Mouse (Mus musculus): Measurements from ENCODE around the gene Glis3. TPM values are rescaled to one million over a fixed set of nuclear protein-coding genes. Genes with fewer than 3 reads are reported as not detected.

Gene Glis3
- polyA plus RNA-seq, 2 experiments, result 2.9 to 3.1 TPM

DNA sequence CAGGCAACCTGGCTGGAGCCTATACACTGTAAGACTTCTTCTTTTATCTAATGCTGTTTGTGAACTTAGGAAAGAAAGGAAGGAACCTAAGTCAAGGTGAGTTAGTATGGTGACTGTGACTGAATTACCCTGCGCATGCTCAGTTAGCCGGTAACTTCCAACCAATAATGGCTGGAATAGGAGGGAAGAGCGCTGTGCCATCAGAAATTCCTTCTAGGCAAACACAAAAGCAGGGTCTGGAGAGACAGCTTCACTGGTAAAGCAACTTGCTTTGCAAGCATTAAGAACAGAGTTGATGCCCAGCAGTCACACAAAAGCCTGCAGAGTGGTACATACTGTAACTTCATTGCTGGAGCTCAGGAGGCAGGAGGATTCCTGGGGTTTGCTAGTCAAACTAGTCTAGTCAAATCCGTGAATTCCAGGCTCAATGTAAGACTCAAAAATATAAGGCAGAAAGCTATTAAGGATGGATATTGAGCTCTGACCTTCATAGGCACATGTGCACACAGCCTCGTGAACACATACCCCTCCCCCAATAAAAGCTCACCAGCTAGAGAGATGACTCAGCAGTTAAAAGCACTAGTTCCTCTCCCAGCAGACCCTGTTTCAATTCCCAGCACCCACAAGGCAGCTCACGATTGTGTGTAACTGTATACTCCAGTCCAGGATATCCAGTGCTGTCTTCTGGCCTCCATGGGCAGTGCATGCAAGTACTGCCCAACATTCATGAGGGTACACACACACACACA is 124.5 kb downstream of the Glis3 start:
- H3K36me3 ChIP-seq (ENCODE audit: control insufficient read depth, insufficient read depth, low read length), result no peaks in the 10 kb centered on the region
- ATAC-seq (ENCODE audit: low FRiP score, low read depth) (no peak), DNase-seq (ENCODE audit: low spot score) (no peak)
- no peaks in the 10 kb centered on the region for H3K27me3 ChIP-seq (ENCODE audit: control insufficient read depth, insufficient read depth, low read length)
- H3K4me3 ChIP-seq (replicated peaks; ENCODE audit: low read length), result no peak overlapping the region
- H3K9me3 ChIP-seq (ENCODE audit: control insufficient read depth, low read length), result 0 out of 2 replicates have a peak, but pooled peaks cover 5% of the 10 kb centered on the region
- WGBS, result 80% methylated on average over 6 of the region's 6 CpGs
- H3K4me2 ChIP-seq (replicated peaks; ENCODE audit: low read depth, low read length, severe bottlenecking), result no peak overlapping the region
- no peak overlapping the region for H3K9ac ChIP-seq (ENCODE audit: low read depth, low read length, severe bottlenecking)
- no peak overlapping the region for H3K27ac ChIP-seq (replicated peaks; ENCODE audit: low read depth, low read length)
- TF ChIP-seq POLR2A (IDR thresholded peaks at IDR 0.05; ENCODE audit: borderline replicate concordance, extremely low read depth, insufficient read depth, insufficient read length), result no peak
- H3K4me1 ChIP-seq (ENCODE audit: control insufficient read depth, insufficient read depth, low read length), result peaks cover 13% of the 10 kb centered on the region

DNA sequence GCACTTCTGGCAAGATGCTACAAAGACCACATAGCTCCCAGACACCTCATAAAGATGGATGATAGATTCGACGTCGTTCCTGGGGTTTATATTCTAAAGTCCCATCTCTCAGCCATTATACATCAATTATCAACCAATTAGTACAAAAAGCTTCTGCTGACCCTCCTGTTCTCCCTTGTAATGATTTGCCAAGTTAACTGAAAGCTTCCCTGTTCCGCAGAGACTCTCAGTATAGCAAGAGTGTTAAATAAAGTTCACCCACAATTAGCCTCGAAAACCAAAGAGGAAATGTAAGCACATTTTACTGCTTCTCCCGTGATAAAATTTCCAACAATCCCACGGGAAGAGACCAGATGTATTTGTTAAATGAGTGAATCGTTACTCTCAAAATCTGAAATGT is 129.3 kb downstream of the Glis3 start:
- Histone ChIP-seq H3K27me3 (ENCODE audit: control insufficient read depth, insufficient read depth, low read length) (no peaks in the 10 kb centered on the region), H3K4me1 (ENCODE audit: control insufficient read depth, insufficient read depth, low read length) (peaks cover 3% of the 10 kb centered on the region; the same call in 1 of the 2 replicates), H3K36me3 (ENCODE audit: control insufficient read depth, insufficient read depth, low read length) (no peaks in the 10 kb centered on the region), H3K4me2 (replicated peaks; ENCODE audit: low read depth, low read length, severe bottlenecking) (no peak overlapping the region), H3K9ac (ENCODE audit: low read depth, low read length, severe bottlenecking) (no peak overlapping the region), H3K9me3 (ENCODE audit: control insufficient read depth, low read length) (0 out of 2 replicates have a peak, but pooled peaks cover 5% of the 10 kb centered on the region), H3K4me3 (replicated peaks; ENCODE audit: low read length) (no peak overlapping the region), H3K27ac (replicated peaks; ENCODE audit: low read depth, low read length) (no peak overlapping the region)
- no peak for DNase-seq (ENCODE audit: low spot score)
- WGBS, result 21% methylated on average over 8 of the region's 8 CpGs
- no peak for ATAC-seq (ENCODE audit: low FRiP score, low read depth)
- TF ChIP-seq POLR2A (IDR thresholded peaks at IDR 0.05; ENCODE audit: borderline replicate concordance, extremely low read depth, insufficient read depth, insufficient read length), result no peak

DNA sequence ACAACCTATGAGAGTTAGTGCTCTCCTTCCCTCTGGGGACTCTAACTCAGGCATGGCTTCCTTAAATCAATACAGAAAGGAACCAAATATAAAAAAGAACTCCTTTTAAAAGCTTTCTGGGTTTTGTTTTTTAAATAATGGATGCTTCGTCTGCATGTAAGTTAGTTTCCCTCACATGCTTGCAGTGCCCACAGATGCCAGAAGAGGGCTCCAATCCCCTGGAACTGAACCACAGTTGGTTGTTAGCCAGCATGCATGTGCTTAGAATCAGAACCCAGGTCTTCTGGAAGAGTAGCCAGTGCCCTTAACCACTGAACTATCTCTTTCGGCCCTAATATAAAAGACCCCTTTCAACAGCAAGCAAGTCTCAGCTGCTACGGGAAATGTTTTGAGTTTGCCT is 132.9 kb downstream of the Glis3 start:
- Histone ChIP-seq H3K4me3 (replicated peaks; ENCODE audit: low read length) (no peak overlapping the region), H3K9me3 (ENCODE audit: control insufficient read depth, low read length) (no peaks in the 10 kb centered on the region), H3K27ac (replicated peaks; ENCODE audit: low read depth, low read length) (no peak overlapping the region), H3K27me3 (ENCODE audit: control insufficient read depth, insufficient read depth, low read length) (no peaks in the 10 kb centered on the region), H3K9ac (ENCODE audit: low read depth, low read length, severe bottlenecking) (no peak overlapping the region), H3K4me2 (replicated peaks; ENCODE audit: low read depth, low read length, severe bottlenecking) (no peak overlapping the region), H3K4me1 (ENCODE audit: control insufficient read depth, insufficient read depth, low read length) (peaks cover 3% of the 10 kb centered on the region; the same call in 1 of the 2 replicates), H3K36me3 (ENCODE audit: control insufficient read depth, insufficient read depth, low read length) (no peaks in the 10 kb centered on the region)
- no peak for DNase-seq (ENCODE audit: low spot score)
- no peak for ATAC-seq (ENCODE audit: low FRiP score, low read depth)
- WGBS, result 85% methylated on average over 3 of the region's 3 CpGs
- TF ChIP-seq POLR2A (IDR thresholded peaks at IDR 0.05; ENCODE audit: borderline replicate concordance, extremely low read depth, insufficient read depth, insufficient read length), result no peak

DNA sequence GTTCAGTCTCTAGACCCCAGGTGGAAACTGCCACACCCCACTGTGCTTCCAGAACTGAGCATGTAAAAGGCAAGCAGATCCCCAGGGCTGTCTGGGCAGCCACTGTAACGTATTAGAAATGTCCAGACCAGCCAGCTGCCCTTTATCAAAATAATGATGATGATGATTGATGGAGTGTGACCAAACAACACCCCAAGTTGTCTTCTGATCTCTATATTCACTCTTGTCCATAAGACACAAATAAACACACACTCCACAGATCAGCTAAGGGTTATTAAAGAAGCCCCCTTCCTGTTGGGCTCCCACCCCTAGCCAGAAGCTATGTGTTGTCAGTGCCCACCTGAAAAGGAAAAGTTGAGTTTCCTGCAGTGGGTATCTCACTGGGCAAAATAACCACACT is 134.4 kb downstream of the Glis3 start:
- Histone ChIP-seq H3K4me3 (replicated peaks; ENCODE audit: low read length) (no peak overlapping the region), H3K4me2 (replicated peaks; ENCODE audit: low read depth, low read length, severe bottlenecking) (no peak overlapping the region), H3K4me1 (ENCODE audit: control insufficient read depth, insufficient read depth, low read length) (no peaks in the 10 kb centered on the region), H3K9ac (ENCODE audit: low read depth, low read length, severe bottlenecking) (no peak overlapping the region), H3K27ac (replicated peaks; ENCODE audit: low read depth, low read length) (no peak overlapping the region), H3K27me3 (ENCODE audit: control insufficient read depth, insufficient read depth, low read length) (no peaks in the 10 kb centered on the region), H3K36me3 (ENCODE audit: control insufficient read depth, insufficient read depth, low read length) (no peaks in the 10 kb centered on the region), H3K9me3 (ENCODE audit: control insufficient read depth, low read length) (no peaks in the 10 kb centered on the region)
- TF ChIP-seq POLR2A (IDR thresholded peaks at IDR 0.05; ENCODE audit: borderline replicate concordance, extremely low read depth, insufficient read depth, insufficient read length), result no peak
- ATAC-seq (ENCODE audit: low FRiP score, low read depth) (no peak), DNase-seq (ENCODE audit: low spot score) (no peak)
- WGBS, result 61% methylated on average over 1 of the region's 1 CpGs

DNA sequence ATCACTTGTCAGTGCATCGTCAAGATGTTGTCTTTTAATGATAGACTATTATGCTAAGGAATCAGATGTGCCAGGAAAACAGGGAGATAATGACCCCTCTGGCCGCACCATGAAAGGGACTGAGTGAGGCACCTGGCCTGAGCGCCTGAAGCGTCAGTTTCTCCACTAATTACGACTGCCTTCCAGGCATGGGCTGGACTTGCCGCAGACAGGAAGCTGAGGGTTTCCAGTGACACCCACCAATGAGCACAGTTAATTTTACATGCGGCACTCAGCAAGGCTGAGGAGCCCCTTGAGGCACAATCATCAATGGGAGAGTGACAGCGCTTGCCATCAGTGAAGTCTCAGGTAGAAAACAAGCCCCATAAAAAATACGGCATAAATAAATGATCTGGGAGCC is 141.1 kb downstream of the Glis3 start:
- Histone ChIP-seq H3K4me2 (replicated peaks; ENCODE audit: low read depth, low read length, severe bottlenecking) (no peak overlapping the region), H3K4me3 (replicated peaks; ENCODE audit: low read length) (no peak overlapping the region), H3K27me3 (ENCODE audit: control insufficient read depth, insufficient read depth, low read length) (no peaks in the 10 kb centered on the region), H3K9ac (ENCODE audit: low read depth, low read length, severe bottlenecking) (no peak overlapping the region), H3K27ac (replicated peaks; ENCODE audit: low read depth, low read length) (no peak overlapping the region), H3K36me3 (ENCODE audit: control insufficient read depth, insufficient read depth, low read length) (no peaks in the 10 kb centered on the region), H3K9me3 (ENCODE audit: control insufficient read depth, low read length) (no peaks in the 10 kb centered on the region), H3K4me1 (ENCODE audit: control insufficient read depth, insufficient read depth, low read length) (no peaks in the 10 kb centered on the region)
- no peak for ATAC-seq (ENCODE audit: low FRiP score, low read depth)
- TF ChIP-seq POLR2A (IDR thresholded peaks at IDR 0.05; ENCODE audit: borderline replicate concordance, extremely low read depth, insufficient read depth, insufficient read length), result no peak
- WGBS, result 19% methylated on average over 9 of the region's 9 CpGs
- DNase-seq (ENCODE audit: low spot score), result no peak
